Mouse (Mus musculus): Measurements from ENCODE around the gene Hipk2. TPM values are rescaled to one million over a fixed set of nuclear protein-coding genes. Genes with fewer than 3 reads are reported as not detected.

The Hipk2 gene
- polyA plus RNA-seq, 2 experiments = 11.9 to 12.3 TPM

DNA sequence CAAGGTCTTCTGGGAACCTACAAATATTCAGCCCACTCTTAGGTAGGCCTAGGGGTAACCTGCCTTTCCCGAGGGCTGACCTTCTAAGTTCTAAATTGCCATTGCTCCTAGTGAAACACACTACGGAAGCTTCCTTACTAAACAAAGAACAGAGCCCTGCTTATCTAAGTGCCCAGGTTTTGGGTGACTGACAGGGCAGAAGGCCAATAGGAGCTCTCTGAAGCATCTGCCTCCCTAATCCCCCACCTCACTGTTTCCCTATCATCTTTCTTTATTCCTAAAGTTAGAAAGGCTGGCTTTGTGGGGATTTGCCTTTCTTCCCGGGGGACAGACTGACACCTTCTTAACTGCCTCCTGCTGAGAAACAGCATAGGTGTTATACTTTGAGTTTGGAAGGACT lies 136.7 kb downstream of the Hipk2 start:
- no peak overlapping the region for H3K4me3 ChIP-seq (replicated peaks; ENCODE audit: low read length)
- H3K9me3 ChIP-seq (ENCODE audit: control insufficient read depth, low read length) = no peaks in the 10 kb centered on the region
- no peak overlapping the region for H3K9ac ChIP-seq (ENCODE audit: low read depth, low read length, severe bottlenecking)
- no peak for DNase-seq (ENCODE audit: low spot score)
- H3K4me2 ChIP-seq (replicated peaks; ENCODE audit: low read depth, low read length, severe bottlenecking) = no peak overlapping the region
- 59% methylated on average over 3 of the region's 3 CpGs for WGBS
- no peaks in the 10 kb centered on the region for H3K27me3 ChIP-seq (ENCODE audit: control insufficient read depth, insufficient read depth, low read length)
- H3K4me1 ChIP-seq (ENCODE audit: control insufficient read depth, insufficient read depth, low read length) = no peaks in the 10 kb centered on the region
- H3K27ac ChIP-seq (replicated peaks; ENCODE audit: low read depth, low read length) = no peak overlapping the region
- no peak for ATAC-seq (ENCODE audit: low FRiP score, low read depth)
- TF ChIP-seq POLR2A (IDR thresholded peaks at IDR 0.05; ENCODE audit: borderline replicate concordance, extremely low read depth, insufficient read depth, insufficient read length) = no peak
- H3K36me3 ChIP-seq (ENCODE audit: control insufficient read depth, insufficient read depth, low read length) = peaks cover 72% of the 10 kb centered on the region

DNA sequence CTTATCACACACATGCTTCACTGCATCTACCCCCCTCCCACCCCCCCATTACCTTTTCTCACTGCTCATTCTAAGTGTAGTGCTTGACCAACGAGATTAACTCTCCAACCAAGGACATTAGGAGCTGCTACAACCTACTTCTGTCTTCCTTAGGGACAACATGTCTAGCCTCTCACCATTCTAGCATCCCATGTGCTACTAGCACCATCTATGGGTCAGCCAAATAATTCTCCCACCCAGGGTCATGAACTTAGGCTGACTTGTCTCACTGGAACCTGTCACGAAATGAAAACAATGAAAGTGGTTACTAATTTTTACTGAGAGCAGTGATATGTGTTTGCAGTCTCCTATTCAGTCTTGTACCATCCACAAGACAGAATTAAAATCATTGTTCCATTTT lies 138.2 kb downstream of the Hipk2 start:
- DNase-seq (ENCODE audit: low spot score) (no peak), ATAC-seq (ENCODE audit: low FRiP score, low read depth) (no peak)
- TF ChIP-seq POLR2A (IDR thresholded peaks at IDR 0.05; ENCODE audit: borderline replicate concordance, extremely low read depth, insufficient read depth, insufficient read length) = no peak
- H3K9ac ChIP-seq (ENCODE audit: low read depth, low read length, severe bottlenecking) = no peak overlapping the region
- H3K27ac ChIP-seq (replicated peaks; ENCODE audit: low read depth, low read length) = no peak overlapping the region
- H3K4me3 ChIP-seq (replicated peaks; ENCODE audit: low read length) = no peak overlapping the region
- no peaks in the 10 kb centered on the region for H3K9me3 ChIP-seq (ENCODE audit: control insufficient read depth, low read length)
- WGBS = 69% methylated on average over 2 of the region's 2 CpGs
- peaks cover 72% of the 10 kb centered on the region for H3K36me3 ChIP-seq (ENCODE audit: control insufficient read depth, insufficient read depth, low read length)
- no peak overlapping the region for H3K4me2 ChIP-seq (replicated peaks; ENCODE audit: low read depth, low read length, severe bottlenecking)
- no peaks in the 10 kb centered on the region for H3K4me1 ChIP-seq (ENCODE audit: control insufficient read depth, insufficient read depth, low read length)
- H3K27me3 ChIP-seq (ENCODE audit: control insufficient read depth, insufficient read depth, low read length) = no peaks in the 10 kb centered on the region

DNA sequence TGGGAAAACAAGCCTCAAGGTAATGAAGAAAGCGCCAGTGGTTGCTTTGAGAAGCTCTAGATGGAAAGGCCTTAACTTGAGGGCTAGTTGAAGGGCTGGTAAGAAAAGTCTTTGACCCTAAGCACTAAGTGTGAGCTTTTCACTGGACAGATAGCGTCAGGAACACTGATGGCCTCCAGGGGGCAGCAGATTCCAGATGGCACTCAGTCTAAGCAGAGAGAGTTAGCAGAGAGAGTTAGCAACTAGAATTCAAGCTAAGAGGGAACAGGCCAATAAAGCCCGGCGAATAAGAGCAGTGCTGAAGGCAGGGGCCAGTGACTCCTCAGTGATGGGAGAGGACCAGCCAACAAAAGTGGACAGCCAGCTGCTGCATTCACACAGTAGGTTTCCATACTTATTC lies 139.7 kb downstream of the Hipk2 start:
- 28% methylated on average over 4 of the region's 4 CpGs for WGBS
- Histone ChIP-seq H3K27me3 (ENCODE audit: control insufficient read depth, insufficient read depth, low read length) (no peaks in the 10 kb centered on the region), H3K4me2 (replicated peaks; ENCODE audit: low read depth, low read length, severe bottlenecking) (no peak overlapping the region), H3K4me3 (replicated peaks; ENCODE audit: low read length) (no peak overlapping the region), H3K27ac (replicated peaks; ENCODE audit: low read depth, low read length) (no peak overlapping the region), H3K9ac (ENCODE audit: low read depth, low read length, severe bottlenecking) (no peak overlapping the region), H3K4me1 (ENCODE audit: control insufficient read depth, insufficient read depth, low read length) (no peaks in the 10 kb centered on the region), H3K36me3 (ENCODE audit: control insufficient read depth, insufficient read depth, low read length) (peaks cover 64% of the 10 kb centered on the region), H3K9me3 (ENCODE audit: control insufficient read depth, low read length) (no peaks in the 10 kb centered on the region)
- ATAC-seq (ENCODE audit: low FRiP score, low read depth) = peak; percentile 71
- DNase-seq (ENCODE audit: low spot score) = peak; percentile 86
- TF ChIP-seq POLR2A (IDR thresholded peaks at IDR 0.05; ENCODE audit: borderline replicate concordance, extremely low read depth, insufficient read depth, insufficient read length) = no peak

DNA sequence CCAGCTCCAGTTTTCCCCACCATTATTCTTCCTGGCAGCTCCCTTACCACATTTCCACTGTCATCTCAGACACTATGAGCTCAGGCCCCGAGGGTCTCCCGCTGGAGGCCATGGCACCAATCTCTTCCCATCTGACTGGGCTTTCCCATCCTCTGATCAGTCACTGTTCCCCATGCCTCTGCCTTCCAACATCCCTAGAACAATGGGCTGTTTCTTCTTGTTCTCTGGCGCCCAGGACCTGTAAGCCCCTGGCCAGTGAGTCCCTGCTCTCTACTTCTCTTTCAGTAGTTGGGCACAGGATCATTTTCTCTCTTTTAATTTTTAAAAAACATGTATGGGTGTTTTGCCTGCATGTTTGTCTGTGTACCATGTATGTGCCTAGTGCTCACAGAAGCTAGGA lies 143.3 kb downstream of the Hipk2 start:
- H3K9me3 ChIP-seq (ENCODE audit: control insufficient read depth, low read length) = no peaks in the 10 kb centered on the region
- H3K27me3 ChIP-seq (ENCODE audit: control insufficient read depth, insufficient read depth, low read length) = no peaks in the 10 kb centered on the region
- ATAC-seq (ENCODE audit: low FRiP score, low read depth) (no peak), DNase-seq (ENCODE audit: low spot score) (no peak)
- H3K4me2 ChIP-seq (replicated peaks; ENCODE audit: low read depth, low read length, severe bottlenecking) = no peak overlapping the region
- H3K4me3 ChIP-seq (replicated peaks; ENCODE audit: low read length) = no peak overlapping the region
- peaks cover 65% of the 10 kb centered on the region for H3K36me3 ChIP-seq (ENCODE audit: control insufficient read depth, insufficient read depth, low read length)
- TF ChIP-seq POLR2A (IDR thresholded peaks at IDR 0.05; ENCODE audit: borderline replicate concordance, extremely low read depth, insufficient read depth, insufficient read length) = no peak
- no peak overlapping the region for H3K27ac ChIP-seq (replicated peaks; ENCODE audit: low read depth, low read length)
- H3K4me1 ChIP-seq (ENCODE audit: control insufficient read depth, insufficient read depth, low read length) = no peaks in the 10 kb centered on the region
- WGBS = 85% methylated on average over 3 of the region's 3 CpGs
- no peak overlapping the region for H3K9ac ChIP-seq (ENCODE audit: low read depth, low read length, severe bottlenecking)

DNA sequence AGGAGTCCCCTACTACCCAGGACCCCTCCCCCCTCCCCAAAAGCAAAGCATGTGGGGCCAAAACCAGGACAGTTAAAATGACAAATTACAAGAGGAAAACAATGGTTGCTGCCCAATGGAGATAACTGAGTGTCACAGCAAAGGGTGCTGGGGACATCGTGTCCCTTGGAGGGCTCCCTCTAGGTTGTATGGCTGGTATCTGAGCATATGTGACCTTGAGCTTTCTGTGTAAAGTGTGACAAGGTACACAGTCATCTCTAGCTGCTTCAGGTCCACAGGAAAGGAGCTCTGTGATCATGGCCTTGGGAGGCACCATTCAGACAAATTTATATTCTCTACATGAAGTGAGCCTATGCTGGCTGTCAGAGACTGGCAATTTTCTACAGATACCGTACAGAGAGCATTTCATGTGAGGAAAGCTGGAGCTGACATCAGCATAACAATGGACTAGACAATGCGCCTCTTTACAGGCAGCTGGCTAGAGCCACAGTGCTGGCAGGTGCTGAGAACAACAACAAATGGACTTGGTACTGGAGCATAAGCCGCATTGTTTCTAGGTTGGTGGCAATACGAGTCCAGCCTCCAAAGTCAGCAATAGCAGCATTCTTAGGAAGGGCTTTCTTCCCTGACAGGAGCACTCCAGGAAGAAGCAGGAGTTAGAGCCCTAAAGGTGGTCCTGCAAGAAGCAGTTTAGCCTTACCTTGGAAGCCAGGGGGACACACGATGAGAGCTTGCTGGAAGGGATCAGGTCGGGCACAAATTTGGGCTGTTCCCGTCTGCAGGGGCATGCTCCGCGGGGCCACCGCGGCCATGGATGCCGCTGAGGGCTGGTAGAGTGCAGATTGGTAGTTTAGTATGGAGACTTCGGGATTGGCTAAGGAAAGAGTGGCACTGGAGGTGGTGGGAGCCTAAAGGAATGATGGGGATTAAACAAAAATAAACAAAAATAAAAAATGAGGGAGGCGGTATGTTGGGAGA lies 145.5 kb downstream of the Hipk2 start:
- no peak for DNase-seq (ENCODE audit: low spot score)
- Histone ChIP-seq H3K9me3 (ENCODE audit: control insufficient read depth, low read length) (no peaks in the 10 kb centered on the region), H3K4me3 (replicated peaks; ENCODE audit: low read length) (no peak overlapping the region), H3K9ac (ENCODE audit: low read depth, low read length, severe bottlenecking) (no peak overlapping the region), H3K4me2 (replicated peaks; ENCODE audit: low read depth, low read length, severe bottlenecking) (no peak overlapping the region), H3K27ac (replicated peaks; ENCODE audit: low read depth, low read length) (no peak overlapping the region), H3K36me3 (ENCODE audit: control insufficient read depth, insufficient read depth, low read length) (peaks cover 54% of the 10 kb centered on the region), H3K27me3 (ENCODE audit: control insufficient read depth, insufficient read depth, low read length) (no peaks in the 10 kb centered on the region), H3K4me1 (ENCODE audit: control insufficient read depth, insufficient read depth, low read length) (no peaks in the 10 kb centered on the region)
- TF ChIP-seq POLR2A (IDR thresholded peaks at IDR 0.05; ENCODE audit: borderline replicate concordance, extremely low read depth, insufficient read depth, insufficient read length) = no peak
- no peak for ATAC-seq (ENCODE audit: low FRiP score, low read depth)
- 90% methylated on average over 15 of the region's 15 CpGs for WGBS

Data from limb, embryonic 14.5 days (tissue).